Mouse (Mus musculus): ENCODE measurements around the gene Etv2.

DNA sequence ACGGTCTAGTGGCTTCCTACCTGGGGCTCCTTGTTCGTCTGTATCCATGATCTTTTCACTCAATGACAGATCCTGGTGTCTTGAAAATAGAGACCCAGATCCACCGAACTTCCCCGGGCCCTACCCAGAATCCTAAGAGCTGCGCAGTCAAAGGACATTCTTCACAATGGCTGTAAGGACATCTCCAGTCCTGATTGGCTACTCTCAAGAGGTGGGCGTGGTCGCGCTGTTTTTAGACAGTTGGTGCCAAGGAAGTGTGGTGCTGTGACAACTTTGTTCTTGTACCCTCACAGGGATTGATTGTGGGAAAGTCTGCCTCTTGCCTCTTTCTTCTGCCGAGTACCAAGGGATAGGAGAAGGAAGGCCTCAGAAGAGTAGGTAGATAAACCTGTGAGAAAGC is 35.8 kb upstream of the Etv2 start, which contains the start of gene Pmis2:
- TF ChIP-seq CTCF (IDR thresholded peaks at IDR 0.05; ENCODE audit: insufficient read depth, low read depth, low read length): no peak
- no peak for TF ChIP-seq POLR2A (IDR thresholded peaks at IDR 0.05; ENCODE audit: insufficient read depth, low read depth, low read length)

Measured in olfactory bulb, adult 2 months (tissue).